Mouse (Mus musculus): ENCODE results near the gene Unc93b1. TPM values are rescaled to one million over a fixed set of nuclear protein-coding genes. Genes with fewer than 3 reads are reported as not detected.

Gene Unc93b1
- polyA plus RNA-seq, 1 experiment from 2014 or later, result 5.0 TPM

GRCm38 (mm10) chr19:3998335-3998734 is 63.3 kb downstream of the Unc93b1 start:
- no peak for DNase-seq (ENCODE audit: low spot score)
- peaks cover 43% of the 10 kb centered on the region for H3K4me1 ChIP-seq

More at GRCm38 (mm10) chr19:3998335-3998734, 63.3 kb downstream of the Unc93b1 start:
- H3K36me3 ChIP-seq, result no peaks in the 10 kb centered on the region
- H3K27me3 ChIP-seq (ENCODE audit: insufficient read depth, poor library complexity, severe bottlenecking), result 0 out of 2 replicates have a peak, but pooled peaks cover 7% of the 10 kb centered on the region
- H3K9me3 ChIP-seq, result no peaks in the 10 kb centered on the region
- no peak overlapping the region; the same call in 1 of the 2 replicates for H3K27ac ChIP-seq
- H3K4me3 ChIP-seq, result no peak overlapping the region
- 76% methylated on average over 8 of the region's 8 CpGs for WGBS

Other genes with a start within 250 kb of the Unc93b1 start
- gene Lrp5, start 248.6 kb upstream of the Unc93b1 start, polyA plus RNA-seq (2016; fragmentation: Nextera tagmentation; extraction: Ambion mirVana), result 4.1 and 5.2 TPM in 2 replicates
- gene 1810055G02Rik, start 226.9 kb upstream of the Unc93b1 start, polyA plus RNA-seq (2016; fragmentation: Nextera tagmentation; extraction: Ambion mirVana), result 34.5 and 38.8 TPM in 2 replicates
- 21.6 and 24.1 TPM in 2 replicates for gene Kmt5b, start 167.8 kb upstream of the Unc93b1 start, polyA plus RNA-seq (2016; fragmentation: Nextera tagmentation; extraction: Ambion mirVana)
- 29.8 and 40.3 TPM in 2 replicates for gene Chka, start 83.4 kb upstream of the Unc93b1 start, polyA plus RNA-seq (2016; fragmentation: Nextera tagmentation; extraction: Ambion mirVana)
- 22.5 and 32.2 TPM in 2 replicates for gene Tcirg1, start 28.1 kb upstream of the Unc93b1 start, polyA plus RNA-seq (2016; fragmentation: Nextera tagmentation; extraction: Ambion mirVana)
- gene Ndufs8, start 22.4 kb upstream of the Unc93b1 start, polyA plus RNA-seq (2016; fragmentation: Nextera tagmentation; extraction: Ambion mirVana), result 323 and 356 TPM in 2 replicates
- 2.1 and 3.0 TPM in 2 replicates for gene Aldh3b1, start 5.4 kb upstream of the Unc93b1 start, polyA plus RNA-seq (2016; fragmentation: Nextera tagmentation; extraction: Ambion mirVana)
- gene Aldh3b3, start 23.5 kb downstream of the Unc93b1 start, polyA plus RNA-seq (2016; fragmentation: Nextera tagmentation; extraction: Ambion mirVana), result not detected in 2 replicates
- 0.51 and 1.8 TPM in 2 replicates for gene Aldh3b2, start 37.1 kb downstream of the Unc93b1 start, polyA plus RNA-seq (2016; fragmentation: Nextera tagmentation; extraction: Ambion mirVana)
- gene Acy3, start 51.4 kb downstream of the Unc93b1 start, polyA plus RNA-seq (2016; fragmentation: Nextera tagmentation; extraction: Ambion mirVana), result 9.5 and 10.3 TPM in 2 replicates
- gene Tbx10, start 57.6 kb downstream of the Unc93b1 start, polyA plus RNA-seq (2016; fragmentation: Nextera tagmentation; extraction: Ambion mirVana), result 0.45 TPM in 1 of 2 replicates, not detected in the other
- 40.2 and 52.4 TPM in 2 replicates for gene Nudt8, start 65.4 kb downstream of the Unc93b1 start, polyA plus RNA-seq (2016; fragmentation: Nextera tagmentation; extraction: Ambion mirVana)
- gene Gm49405, start 65.4 kb downstream of the Unc93b1 start, polyA plus RNA-seq (2016; fragmentation: Nextera tagmentation; extraction: Ambion mirVana), result 4.1 and 5.2 TPM in 2 replicates
- 32.4 and 75.0 TPM in 2 replicates for gene Doc2g, start 68.1 kb downstream of the Unc93b1 start, polyA plus RNA-seq (2016; fragmentation: Nextera tagmentation; extraction: Ambion mirVana)
- gene Ndufv1, start 77.6 kb downstream of the Unc93b1 start, polyA plus RNA-seq (2016; fragmentation: Nextera tagmentation; extraction: Ambion mirVana), result 298 and 420 TPM in 2 replicates
- 402 and 470 TPM in 2 replicates for gene Gstp1, start 102.8 kb downstream of the Unc93b1 start, polyA plus RNA-seq (2016; fragmentation: Nextera tagmentation; extraction: Ambion mirVana)
- 2.9 TPM in 2 replicates for gene Gstp2, start 110.8 kb downstream of the Unc93b1 start, polyA plus RNA-seq (2016; fragmentation: Nextera tagmentation; extraction: Ambion mirVana)
- 0.37 TPM in 1 of 2 replicates, not detected in the other for gene Gstp3, start 124.4 kb downstream of the Unc93b1 start, polyA plus RNA-seq (2016; fragmentation: Nextera tagmentation; extraction: Ambion mirVana)
- gene Cabp2, start 146.4 kb downstream of the Unc93b1 start, polyA plus RNA-seq (2016; fragmentation: Nextera tagmentation; extraction: Ambion mirVana), result not detected in 2 replicates
- gene Cdk2ap2, start 162.0 kb downstream of the Unc93b1 start, polyA plus RNA-seq (2016; fragmentation: Nextera tagmentation; extraction: Ambion mirVana), result 67.9 and 86.0 TPM in 2 replicates
- 14.3 and 21.2 TPM in 2 replicates for gene Pitpnm1, start 164.8 kb downstream of the Unc93b1 start, polyA plus RNA-seq (2016; fragmentation: Nextera tagmentation; extraction: Ambion mirVana)
- gene Aip, start 190.7 kb downstream of the Unc93b1 start, polyA plus RNA-seq (2016; fragmentation: Nextera tagmentation; extraction: Ambion mirVana), result 89.7 and 93.8 TPM in 2 replicates
- gene Gpr152, start 204.6 kb downstream of the Unc93b1 start, polyA plus RNA-seq (2016; fragmentation: Nextera tagmentation; extraction: Ambion mirVana), result not detected in 2 replicates
- not detected in 2 replicates for gene Cabp4, start 208.8 kb downstream of the Unc93b1 start, polyA plus RNA-seq (2016; fragmentation: Nextera tagmentation; extraction: Ambion mirVana)
- gene Coro1b, start 213.4 kb downstream of the Unc93b1 start, polyA plus RNA-seq (2016; fragmentation: Nextera tagmentation; extraction: Ambion mirVana), result 135 and 146 TPM in 2 replicates
- 1.8 and 4.4 TPM in 2 replicates for gene Ptprcap, start 218.4 kb downstream of the Unc93b1 start, polyA plus RNA-seq (2016; fragmentation: Nextera tagmentation; extraction: Ambion mirVana)
- 53.4 and 57.0 TPM in 2 replicates for gene Rps6kb2, start 228.2 kb downstream of the Unc93b1 start, polyA plus RNA-seq (2016; fragmentation: Nextera tagmentation; extraction: Ambion mirVana)
- 2.3 and 2.8 TPM in 2 replicates for gene Carns1, start 240.3 kb downstream of the Unc93b1 start, polyA plus RNA-seq (2016; fragmentation: Nextera tagmentation; extraction: Ambion mirVana)

All from heart, embryonic 10.5 days (tissue).